Mouse (Mus musculus) heart, postnatal 4 days (tissue): ENCODE results near the gene Snx4. TPM values are rescaled to one million over a fixed set of nuclear protein-coding genes. Genes with fewer than 3 reads are reported as not detected.
A peak's percentile ranks its signal among the peaks of the same experiment; 100 is the strongest.

Experiments used
- DNase-seq: peaks from one replicate; pipeline ENCODE4 v3.0.0; 2021
- total RNA-seq, 2 experiments: library from RNA; stranded (reverse); gene quantifications; 2 replicates each; pipeline ENCODE4 v1.2.3; 2021

Gene Snx4
- total RNA-seq, 2 experiments from 2014 or later: 52.6 to 56.7 TPM

DNA sequence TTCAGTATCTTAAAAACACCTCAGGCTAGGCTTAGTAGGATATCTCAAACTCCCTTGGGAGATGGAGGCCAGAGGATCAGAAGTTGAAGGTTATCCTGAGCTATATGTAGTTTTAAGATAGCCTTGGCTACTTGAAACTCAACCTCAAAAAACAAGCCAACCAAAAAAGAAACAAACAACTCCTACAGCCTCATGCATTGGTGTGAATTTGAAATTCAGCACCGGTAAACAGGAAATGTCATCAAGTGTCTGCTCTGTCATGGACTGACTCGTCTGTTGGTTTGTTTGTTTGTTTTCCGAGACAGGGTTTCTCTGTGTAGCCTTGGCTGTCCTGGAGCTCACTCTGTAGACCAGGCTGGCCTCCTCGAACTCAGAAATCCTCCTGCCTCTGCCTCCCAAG lies 20.6 kb downstream of the Snx4 start:
- no peak for DNase-seq

DNA sequence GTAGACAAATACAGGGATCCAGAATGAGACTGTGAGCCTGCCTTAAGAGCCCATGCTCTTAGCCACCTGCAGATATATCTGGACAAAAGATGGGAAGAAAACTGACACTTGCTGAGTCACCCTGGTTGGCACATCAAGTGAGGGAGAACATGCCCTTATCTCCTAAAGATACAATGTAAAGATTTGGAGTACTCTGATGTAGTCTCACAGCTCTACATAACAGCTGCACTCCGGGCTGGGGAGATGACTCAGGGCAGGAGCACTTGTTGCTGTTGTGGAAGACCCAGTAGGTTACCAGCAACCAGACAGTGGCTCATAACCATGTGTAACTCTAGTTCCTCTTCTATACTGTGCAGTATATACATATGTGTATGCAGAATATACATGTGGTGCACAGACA lies 31.8 kb downstream of the Snx4 start:
- DNase-seq: no peak

- DNase-seq: no peak
These were observed 37.3 kb downstream of the Snx4 start for GRCm38 (mm10) chr16:33288536-33288935.

GRCm38 (mm10) chr16:33289981-33290380 lies 38.7 kb downstream of the Snx4 start:
- no peak for DNase-seq

GRCm38 (mm10) chr16:33292241-33292640 lies 41.0 kb downstream of the Snx4 start:
- no peak for DNase-seq

- no peak for DNase-seq
These were observed 43.4 kb downstream of the Snx4 start for GRCm38 (mm10) chr16:33294681-33295080.

- no peak for DNase-seq
These were observed 44.1 kb downstream of the Snx4 start for GRCm38 (mm10) chr16:33295321-33295720.

- DNase-seq: no peak
These were observed 46.3 kb downstream of the Snx4 start for GRCm38 (mm10) chr16:33297493-33297892.

GRCm38 (mm10) chr16:33306633-33307070 lies 55.4 kb downstream of the Snx4 start:
- DNase-seq: peak; percentile 87

DNA sequence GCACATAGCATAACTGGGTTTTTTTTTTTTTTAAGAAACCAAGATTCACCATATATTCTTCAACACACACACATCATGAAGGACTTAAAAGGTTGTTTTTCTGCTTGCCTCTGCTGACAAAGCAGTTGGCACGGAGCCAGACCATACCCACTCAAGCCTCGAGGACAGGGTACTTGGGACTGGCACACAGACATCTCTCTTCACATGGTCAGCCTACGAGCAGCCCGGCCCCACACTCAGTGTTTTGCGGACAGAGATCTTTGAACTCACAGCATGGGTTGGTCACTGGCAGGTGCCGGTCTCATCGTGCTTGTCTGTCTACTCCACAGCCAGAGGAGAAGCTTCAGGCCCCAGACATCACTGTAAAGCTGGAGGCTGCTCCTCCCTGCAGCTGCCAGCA lies 56.5 kb downstream of the Snx4 start:
- DNase-seq: peak; percentile 13

GRCm38 (mm10) chr16:33309066-33309465 lies 57.8 kb downstream of the Snx4 start:
- DNase-seq: no peak

GRCm38 (mm10) chr16:33315611-33316010 lies 64.4 kb downstream of the Snx4 start:
- no peak for DNase-seq

GRCm38 (mm10) chr16:33317646-33318045 lies 66.4 kb downstream of the Snx4 start:
- no peak for DNase-seq

GRCm38 (mm10) chr16:33318059-33318458 lies 66.8 kb downstream of the Snx4 start:
- DNase-seq: no peak

- DNase-seq: no peak
These were observed 74.6 kb downstream of the Snx4 start for GRCm38 (mm10) chr16:33325704-33326455.

DNA sequence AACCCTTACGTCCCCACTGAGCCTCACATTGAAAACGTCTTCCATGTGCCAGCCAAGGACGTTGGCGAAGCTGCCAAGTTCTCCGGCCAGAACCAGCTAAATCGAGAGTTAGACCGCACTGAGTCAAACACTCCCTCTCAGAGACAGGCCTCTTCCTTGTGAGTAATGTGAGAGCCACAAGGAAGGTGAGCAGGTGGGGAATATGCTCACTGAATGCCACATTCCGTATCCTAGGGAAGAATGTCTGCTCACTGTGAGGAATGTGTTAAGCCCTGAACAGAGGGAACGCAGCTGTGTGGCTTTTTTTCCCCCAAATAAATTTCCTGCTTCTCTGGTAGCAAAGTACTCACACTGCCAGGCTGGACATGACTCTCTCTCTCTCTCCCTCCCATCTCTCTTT lies 75.3 kb downstream of the Snx4 start:
- DNase-seq: no peak

- no peak for DNase-seq
These were observed 75.9 kb downstream of the Snx4 start for GRCm38 (mm10) chr16:33327101-33327500.

DNA sequence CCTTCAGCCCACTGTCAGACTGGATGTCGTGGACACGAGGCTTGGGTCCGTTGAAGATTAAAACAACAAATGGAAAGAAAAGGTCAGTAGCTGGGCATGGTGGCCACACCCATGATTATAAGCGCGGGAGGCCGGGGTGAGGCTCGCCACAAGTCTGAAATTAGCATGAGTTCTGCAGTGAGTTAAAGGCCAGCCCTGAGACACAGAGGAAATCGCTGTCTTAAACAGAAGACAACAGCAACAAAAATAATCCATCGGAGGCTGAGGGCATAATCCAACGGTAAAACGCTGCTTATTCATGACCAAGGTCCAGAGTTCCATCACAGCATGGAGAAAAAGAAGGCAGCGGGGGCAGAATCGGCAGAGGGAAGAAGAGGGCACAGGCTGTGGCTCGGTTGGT lies 81.8 kb downstream of the Snx4 start:
- no peak for DNase-seq

DNA sequence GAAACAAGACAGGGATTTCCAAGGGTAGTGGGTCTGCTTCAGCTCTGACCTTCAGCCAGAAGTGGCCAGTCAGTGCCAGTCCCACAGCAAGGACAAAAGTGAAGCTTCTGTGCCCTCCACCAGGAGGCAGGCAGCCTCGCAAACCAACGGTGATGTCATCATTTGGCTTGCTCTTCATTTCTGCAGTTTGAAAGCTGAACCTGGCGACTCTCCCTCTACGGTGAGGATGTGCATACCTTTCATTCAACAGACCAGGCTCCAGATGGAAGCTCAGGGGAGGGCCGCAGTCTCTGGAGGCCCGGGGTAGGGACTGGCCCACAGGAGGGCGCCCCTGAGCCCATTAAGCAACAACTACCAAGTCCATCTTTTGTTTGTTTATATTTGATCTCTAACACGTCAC lies 85.9 kb downstream of the Snx4 start:
- DNase-seq: peak; percentile 84

DNA sequence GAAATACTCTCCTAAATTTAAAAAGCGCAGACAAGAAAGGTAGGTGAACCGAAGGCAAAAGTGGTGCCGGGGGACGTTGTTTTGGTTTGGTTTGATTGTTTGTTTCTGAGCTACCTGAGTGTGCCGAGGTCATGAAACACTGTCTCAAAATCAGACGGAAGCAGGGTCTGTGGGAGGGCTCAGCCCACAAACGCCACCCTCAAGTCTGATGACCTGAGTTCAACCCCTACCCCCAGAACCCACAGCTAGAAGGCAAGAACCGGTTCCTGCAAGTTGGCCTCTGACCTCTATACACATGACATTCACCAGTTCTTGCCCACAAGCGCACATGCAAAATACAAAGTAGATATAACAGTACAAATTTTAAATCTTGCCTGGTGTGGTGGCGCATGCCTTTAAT lies 86.4 kb downstream of the Snx4 start:
- no peak for DNase-seq

DNA sequence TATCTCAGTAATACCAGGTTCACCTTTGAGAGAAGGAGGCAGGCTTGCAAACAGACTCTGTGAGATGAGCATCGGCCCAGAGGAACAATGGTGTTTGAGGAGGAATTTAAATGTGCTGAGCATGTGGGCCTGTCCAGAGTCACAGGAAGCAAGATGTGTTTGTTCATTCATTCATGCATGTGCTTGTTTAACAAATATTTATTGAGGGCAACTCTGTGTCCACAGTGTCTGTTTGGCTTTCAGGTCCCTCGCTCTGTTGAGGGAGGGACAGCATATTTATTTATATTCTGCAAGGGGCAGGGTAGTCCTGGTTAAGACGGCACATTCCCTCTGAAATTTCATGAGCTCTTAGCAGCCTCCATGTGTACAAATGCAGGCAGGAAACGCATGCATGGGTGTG lies 87.2 kb downstream of the Snx4 start:
- no peak for DNase-seq

- no peak for DNase-seq
These were observed 88.2 kb downstream of the Snx4 start for GRCm38 (mm10) chr16:33339476-33339875.

DNA sequence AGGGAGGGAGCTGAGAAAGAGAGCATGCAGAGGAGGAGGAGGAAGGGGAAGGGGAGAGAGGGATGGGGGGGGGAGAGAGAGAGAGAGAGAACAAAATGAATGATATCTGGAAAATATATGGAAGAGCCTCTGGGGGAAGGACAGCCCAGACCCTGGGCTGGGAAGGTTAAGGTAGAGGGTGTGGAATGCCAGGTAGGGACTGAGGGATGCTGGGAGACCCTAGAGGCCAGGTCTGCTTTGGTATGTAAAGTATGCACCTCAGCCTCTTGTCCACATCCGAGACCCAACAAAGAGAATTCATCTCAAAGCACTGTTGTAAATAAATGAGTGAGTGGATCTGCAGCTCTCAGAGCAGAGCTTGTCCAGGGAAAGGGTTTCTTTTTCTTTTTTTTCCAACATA lies 91.1 kb downstream of the Snx4 start:
- no peak for DNase-seq

DNA sequence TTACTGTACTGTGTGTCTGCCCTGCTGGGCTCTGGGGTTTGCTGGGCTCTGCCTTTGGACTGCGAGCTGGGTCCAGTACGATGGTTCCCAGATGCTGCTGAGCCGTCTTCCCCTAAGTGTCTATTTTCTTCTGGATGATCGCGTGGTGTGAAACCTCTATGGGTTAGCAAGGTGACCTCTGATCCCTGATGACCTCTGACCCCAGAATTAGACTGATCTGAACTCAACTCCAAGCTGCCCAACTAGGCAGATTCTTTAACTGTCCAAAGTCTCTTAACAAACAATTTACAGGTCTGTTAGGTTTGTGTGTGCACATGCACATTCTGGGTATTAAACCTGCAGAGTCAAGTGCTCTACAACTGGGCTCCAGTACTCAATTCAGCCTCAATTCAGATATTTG lies 91.9 kb downstream of the Snx4 start:
- no peak for DNase-seq

DNA sequence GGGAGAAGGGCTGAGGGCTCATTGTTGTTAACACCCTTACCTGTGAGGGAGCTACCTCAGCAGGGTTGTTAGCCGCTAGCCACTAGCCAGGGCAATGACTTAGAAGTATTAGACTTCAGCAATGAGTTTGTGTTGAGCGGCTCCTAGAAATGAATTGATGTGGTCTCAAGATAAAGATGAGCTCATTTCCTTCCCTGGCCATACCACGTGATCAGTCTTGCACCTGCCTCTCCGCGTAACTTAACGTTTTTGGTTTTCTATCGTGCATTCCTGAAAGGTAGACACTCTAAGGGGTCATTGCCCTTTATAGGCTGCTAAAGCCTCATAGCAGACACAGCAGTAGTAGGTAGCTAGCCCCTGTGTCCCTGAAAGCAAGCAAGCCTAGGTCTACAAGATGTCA lies 92.4 kb downstream of the Snx4 start:
- DNase-seq: no peak
